Mouse (Mus musculus) urinary bladder, adult 18-20 months (tissue): ENCODE measurements at regions not wholly inside any gene's neighbourhood (a gene's known extent, or its start where the extent isn't known, plus 50 kb on each side); places are given as distances from the start of the nearest gene placed in this dataset.
A peak's percentile ranks its signal among the peaks of the same experiment; 100 is the strongest.

Experiments
- DNase-seq, 2 experiments: peaks; one replicate each; pipeline ENCODE4 v3.0.0; 2022; ENCODE audit warnings: low spot score in 2 of 2, mixed read lengths in 2 of 2

GRCm38 (mm10) chr11:34153749-34154525 is 54.0 kb downstream of the Foxi1 start:
- DNase-seq, result peak; percentile 60 to 79

GRCm38 (mm10) chr11:34149370-34149976 is 51.1 kb upstream of the 4930469K13Rik start:
- DNase-seq, result peak; percentile 66 to 73
